Mouse (Mus musculus) T-helper 1 cell (primary cell): ENCODE measurements around the gene Zim1.

Experiments used
- in situ Hi-C: fragments of 300-600 bp; cut with MboI, MseI; formaldehyde crosslinking; loops from one replicate; pipeline ENCODE4 v1.15.1; 2025; ENCODE audit warnings: high pct_unique_total_duplicates

Gene Zim1

DNA sequence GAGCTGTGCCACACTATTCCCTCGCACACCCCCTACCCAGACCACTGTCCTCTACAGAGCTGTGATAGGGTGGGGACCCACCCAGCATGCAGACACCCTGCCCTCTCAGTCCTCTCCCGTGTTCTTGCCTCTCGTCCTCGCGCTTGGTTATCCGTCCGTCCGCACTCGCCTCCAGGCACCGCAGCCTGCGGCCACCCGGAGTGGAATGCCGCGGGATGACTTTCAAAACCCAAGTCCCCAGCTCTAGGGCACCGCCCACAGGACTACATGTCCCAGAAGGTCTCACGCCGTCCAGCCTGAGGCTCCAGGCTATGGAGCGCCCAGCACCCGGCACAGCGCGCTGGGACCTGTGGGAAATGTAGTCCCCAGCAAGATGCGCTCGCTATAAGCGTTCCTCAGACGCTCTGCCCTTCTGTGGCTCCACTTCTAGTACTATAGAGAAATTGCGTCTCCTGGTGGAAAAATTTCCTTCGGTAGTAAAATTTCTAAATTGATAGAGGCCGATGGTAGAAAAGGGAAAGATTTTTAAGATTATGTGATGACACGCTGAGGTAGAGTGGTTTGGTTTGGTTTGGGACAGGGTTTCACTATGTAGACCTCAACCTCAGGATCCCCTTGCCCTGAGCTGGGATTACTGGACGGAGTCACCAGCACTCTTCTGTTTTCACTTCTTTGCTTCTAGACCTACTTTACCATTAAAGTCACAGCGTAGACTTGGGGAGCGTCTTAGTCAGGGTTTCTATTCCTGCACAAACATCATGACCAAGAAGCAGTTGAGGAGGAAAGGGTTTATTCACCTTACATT lies at the start of gene Zim1:
Gene Zim1, minus strand, starts transcription at position 210 of the 805 bp plus-strand sequence.
- in situ Hi-C loops, result no loop called here

DNA sequence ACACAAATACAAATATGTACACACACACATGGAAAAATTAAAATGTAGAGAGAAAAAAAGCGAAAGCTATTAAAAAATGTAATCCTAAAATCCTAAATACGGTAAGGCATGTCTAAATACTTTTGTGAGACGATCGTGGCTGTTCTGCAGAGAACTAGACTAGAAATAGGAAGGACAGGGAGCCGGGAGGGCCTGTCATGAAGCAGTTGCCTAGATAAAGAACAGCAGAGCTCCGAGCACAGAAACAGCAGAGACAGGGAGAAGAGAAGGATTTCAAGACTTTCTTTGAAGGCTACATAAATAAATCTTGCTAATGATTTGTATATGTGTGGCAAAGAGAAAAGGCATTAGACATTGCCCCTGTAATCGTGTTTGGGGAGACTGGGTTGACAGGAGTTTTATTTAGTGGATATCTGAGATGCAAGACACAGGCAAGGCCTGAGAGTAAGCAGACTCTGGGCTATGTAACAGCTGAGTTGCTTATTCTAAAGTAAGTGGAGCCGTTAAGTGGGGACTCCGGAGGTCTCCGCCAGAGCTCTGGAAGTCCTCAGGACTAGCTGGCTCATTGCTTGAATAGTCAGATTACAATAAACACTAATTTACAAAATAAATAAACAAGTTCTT lies 48.1 kb upstream of the Zim1 start:
- in situ Hi-C loops, result no loop called here

DNA sequence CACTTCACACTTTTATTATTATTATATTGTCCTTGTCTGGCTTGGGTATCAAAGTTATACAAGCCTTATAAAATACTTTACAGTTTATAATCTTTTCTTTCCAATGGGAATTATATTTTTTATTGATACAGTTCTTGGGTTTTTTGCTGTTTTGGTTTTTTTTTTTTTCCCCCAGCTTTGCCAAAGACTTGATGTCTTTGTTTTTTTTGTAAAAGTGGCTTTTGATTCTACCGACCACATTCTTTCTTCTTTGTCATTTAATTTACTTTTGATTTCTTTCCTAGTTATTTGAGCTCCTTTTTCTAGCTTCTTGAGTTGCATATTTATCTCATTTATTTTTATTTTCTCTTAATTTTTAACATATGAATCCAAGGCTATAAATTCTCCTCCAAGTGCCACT lies 39.8 kb upstream of the Zim1 start:
- in situ Hi-C loops, result no loop called here

DNA sequence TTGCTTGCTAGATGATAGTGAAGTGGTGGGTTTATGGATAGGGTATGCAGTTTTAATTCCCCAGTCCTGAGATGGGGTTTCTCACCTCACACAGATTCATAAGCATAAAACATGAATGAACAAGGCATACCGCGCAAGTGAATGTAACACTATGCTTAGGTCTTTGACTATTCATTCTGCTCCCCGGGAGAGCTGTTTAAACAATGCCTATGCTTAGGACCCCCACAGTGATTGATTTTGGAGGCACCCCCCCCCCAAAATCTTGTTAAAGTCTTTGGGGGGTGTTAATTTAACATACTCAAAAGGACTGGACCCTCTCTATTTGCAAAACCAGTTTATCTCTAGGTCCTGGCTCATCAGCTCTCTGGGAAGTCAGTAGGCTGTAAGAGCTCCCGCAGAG lies 35.7 kb upstream of the Zim1 start:
- in situ Hi-C loops, result no loop called here

GRCm38 (mm10) chr7:6731373-6731772 lies 35.1 kb upstream of the Zim1 start:
- in situ Hi-C loops, result no loop called here

DNA sequence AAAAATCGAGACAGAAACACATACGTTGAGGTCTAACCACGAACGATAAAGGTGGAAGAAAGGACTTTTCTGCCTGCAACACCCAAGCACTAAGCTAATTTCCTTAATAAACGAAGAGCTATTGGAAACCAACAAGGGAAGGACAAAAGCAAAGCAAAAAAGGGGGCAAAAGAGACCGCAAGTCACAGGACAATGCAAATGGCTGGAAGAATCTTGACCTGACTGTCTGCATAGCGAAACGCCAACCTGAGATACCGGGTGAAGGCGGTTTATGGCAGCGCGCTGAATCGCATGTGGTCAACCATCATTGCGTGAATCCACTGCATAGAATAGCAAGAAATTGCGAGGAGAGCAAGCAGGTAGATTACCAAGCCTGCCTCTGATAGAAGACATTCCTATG lies 34.6 kb upstream of the Zim1 start:
- in situ Hi-C loops, result no loop called here

DNA sequence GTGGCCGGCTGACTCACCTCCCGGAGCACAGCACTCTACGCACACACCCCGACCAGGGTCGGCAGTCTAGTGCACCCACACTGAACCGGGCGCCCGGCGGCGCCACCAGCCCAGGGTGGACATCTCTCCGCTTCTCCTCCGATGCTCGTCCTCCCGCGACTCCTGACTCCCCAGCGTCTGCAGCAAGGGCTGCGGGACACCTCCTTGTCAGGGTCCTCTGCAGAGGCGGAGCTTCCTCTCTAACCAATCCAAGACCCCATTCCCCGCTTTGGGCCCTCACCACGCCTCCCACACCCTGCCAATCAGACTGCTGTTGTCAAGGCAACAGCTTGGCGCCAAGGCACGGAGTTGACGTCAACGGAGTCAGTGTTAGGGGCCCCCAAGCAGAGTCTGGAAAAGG lies 34.0 kb upstream of the Zim1 start, which contains the start of the genes Peg3 and Usp29:
Gene Peg3, minus strand, starts transcription at position 191 of the 400 bp plus-strand sequence.
Gene Usp29, plus strand, starts transcription at position 338 of the 400 bp plus-strand sequence.
- in situ Hi-C loops, result no loop called here

DNA sequence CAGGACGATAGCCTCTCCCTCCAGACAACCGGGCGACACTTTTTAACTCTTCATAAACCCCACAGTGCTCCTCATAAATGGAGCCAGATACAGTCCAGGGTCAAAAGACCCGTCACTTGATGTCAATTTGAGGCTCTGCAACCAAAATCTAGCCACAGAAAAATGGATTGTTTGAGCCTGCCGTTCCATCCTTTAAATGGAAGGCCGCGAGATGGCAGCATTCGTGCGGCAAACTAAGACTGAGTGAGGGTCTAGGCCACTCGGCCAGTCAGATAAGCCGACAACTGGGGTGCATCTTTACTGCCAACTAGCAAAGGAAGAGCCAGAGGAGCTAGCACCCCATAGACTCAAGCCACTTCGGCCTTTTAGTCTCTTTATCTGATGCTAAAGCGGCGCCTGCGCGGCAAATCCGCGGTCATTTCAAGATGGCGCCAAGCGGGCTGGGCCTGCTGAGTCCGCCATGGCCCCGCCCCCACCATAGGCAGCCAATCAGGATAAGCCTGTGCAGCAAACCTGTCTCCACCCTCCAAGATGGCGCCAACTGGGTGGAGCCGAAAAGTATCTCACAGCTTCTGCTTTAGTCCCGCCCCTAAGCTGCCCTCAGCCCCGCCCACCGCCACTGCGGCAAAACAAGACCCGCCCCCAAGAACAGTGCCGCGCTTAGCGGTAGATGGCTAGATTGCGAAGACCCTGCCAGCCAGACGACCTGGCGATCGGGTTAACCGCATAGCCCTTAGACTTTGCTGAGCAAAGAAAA lies 33.0 kb upstream of the Zim1 start:
- in situ Hi-C loops, result loop anchor here (5.0 kb wide), 1 partner anchor 372 kb away; no protein-coding TSS in a partner anchor

DNA sequence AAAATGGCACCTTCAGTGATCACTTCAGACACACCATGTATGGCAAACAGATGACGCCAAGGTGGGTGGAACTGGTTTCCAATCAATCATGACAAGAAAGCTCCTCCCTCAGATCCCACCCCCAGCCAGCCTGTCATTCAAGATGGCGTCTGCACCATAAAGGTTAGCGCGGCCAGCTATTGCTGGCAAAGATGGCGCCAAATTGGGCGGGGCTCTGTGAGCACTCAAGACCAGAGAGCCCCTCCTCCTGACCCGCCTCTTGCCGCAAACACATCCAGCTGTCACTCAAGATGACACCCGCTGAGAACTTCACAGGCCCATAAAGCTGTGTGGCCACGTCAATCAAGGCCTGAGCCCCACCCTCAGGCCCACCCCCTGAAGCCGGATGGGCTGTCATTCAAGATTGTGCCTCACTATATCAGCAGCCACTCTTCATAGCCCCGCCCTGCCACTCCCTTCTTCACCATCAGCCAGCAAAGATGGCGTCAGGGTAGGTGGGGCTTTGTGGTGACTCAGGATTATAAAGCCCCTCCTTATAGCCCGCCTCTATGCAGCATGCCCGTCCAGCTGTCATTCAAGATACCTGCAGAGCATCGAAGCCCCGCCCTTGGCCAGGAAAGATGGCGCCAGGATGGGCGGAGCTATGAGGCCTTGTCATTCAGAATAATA lies 32.1 kb upstream of the Zim1 start:
- in situ Hi-C loops, result loop anchor here (5.0 kb wide), 1 partner anchor 371 kb away; no protein-coding TSS in a partner anchor

GRCm38 (mm10) chr7:6727351-6728121 lies 31.3 kb upstream of the Zim1 start:
- in situ Hi-C loops, result loop anchor here (5.0 kb wide), 1 partner anchor 370 kb away; no protein-coding TSS in a partner anchor

DNA sequence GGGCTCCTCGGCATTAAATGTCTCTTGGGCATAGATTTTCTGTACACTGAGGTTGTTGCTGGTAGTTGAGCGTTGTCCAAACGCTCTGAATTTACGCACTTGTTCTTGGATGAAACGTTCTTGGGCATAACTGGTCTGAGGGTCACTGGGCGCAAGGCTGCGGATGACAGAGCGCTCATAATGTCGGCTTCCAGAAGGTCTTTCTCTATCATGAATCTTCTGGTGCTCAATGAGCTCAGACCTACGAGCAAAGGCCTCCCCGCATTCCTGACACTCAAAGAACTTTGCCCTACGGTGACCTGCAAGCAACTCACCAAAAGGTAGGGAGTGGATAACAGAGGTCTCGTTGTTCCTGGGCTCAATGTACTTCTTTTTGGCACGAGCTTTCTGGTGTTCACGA lies 13.1 kb upstream of the Zim1 start:
- in situ Hi-C loops, result no loop called here

GRCm38 (mm10) chr7:6708451-6709180 lies 12.4 kb upstream of the Zim1 start:
- in situ Hi-C loops, result no loop called here

- in situ Hi-C loops, result no loop called here
Observed at GRCm38 (mm10) chr7:6707416-6708015, 11.3 kb upstream of the Zim1 start.

GRCm38 (mm10) chr7:6699230-6699629 lies 3.0 kb upstream of the Zim1 start:
- in situ Hi-C loops, result no loop called here

DNA sequence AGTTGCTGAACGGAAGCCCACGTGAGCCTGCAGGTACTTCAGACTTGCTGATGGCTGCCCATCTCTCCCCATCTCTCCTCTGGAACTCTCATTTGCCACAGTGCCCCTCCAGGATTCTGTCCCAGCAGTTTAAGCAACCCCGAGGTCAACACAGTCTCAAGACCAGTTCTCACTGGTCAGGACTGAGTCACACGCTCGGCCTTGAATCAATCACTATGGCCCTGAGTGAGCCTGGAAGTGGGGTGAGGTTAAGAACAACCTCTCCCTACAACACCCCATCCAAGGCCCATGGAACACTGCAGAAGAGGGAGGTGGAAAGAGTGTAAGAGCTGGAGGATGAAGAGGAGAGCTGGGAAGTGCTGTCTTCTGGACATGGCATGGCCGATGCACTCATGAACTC lies 10.7 kb downstream of the Zim1 start:
- in situ Hi-C loops, result no loop called here

- in situ Hi-C loops, result no loop called here
Observed at GRCm38 (mm10) chr7:6666726-6667125, 29.5 kb downstream of the Zim1 start.

DNA sequence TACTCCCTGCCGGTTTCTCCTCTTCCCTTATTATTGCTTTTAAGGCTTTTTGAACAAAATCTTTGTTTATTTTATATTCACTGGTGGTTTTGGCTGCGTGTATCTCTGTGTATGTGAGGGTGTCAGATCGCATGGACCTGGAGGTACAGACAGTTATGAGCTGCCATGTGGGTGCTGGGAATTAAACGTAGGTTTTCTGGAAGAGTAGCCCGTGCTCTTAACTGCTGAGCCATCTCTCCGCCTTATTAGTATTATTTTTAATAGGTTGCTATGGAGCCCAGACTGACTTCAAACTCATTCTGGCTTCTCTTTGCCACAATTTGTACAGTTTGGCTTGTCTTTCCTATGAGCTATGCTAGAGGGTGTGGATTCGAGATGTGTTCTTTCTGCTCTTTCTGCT lies 32.8 kb downstream of the Zim1 start:
- in situ Hi-C loops, result no loop called here

DNA sequence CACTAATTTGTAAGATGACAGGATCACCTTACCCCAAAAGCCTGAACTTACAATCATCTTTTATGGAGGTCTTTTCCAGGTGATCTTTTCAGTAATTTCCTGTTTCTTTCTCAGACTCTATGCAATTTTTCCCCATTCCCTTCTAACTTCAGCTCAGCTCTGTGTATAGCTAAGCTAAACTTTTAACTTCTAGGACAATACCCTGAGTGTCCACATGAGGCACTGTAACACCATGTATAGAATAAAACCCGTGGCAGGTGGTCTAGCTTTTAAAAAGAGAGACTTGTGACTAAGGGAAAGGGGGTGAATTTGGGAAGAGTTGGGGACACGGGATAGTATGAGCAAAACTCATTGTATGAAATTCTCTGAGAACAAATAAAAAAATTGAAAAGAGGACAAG lies 36.6 kb downstream of the Zim1 start:
- in situ Hi-C loops, result no loop called here

DNA sequence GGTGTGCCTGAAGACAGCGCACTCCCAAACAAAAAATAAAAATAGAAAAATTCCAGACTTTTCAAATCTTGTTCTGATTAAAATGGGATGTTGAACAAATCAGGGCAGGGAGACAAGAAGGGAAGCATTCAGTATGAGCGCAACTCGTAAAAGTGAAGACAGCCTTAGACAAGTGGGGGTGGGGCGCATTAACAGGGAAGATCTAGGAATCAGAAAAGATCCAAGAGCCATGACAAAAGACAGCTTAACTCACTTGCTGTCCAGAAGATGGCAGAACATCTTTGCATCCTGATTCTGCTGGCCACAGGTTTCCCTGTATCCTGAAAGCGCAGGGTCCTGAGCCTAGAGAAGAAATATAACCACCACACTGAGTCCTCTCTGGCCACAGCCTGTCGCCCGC lies 37.6 kb downstream of the Zim1 start:
- in situ Hi-C loops, result no loop called here

GRCm38 (mm10) chr7:6652151-6652550 lies 44.1 kb downstream of the Zim1 start:
- in situ Hi-C loops, result loop anchor here (5.0 kb wide), 1 partner anchor 400 kb away; no protein-coding TSS in a partner anchor
